13 mouse cellular contexts compared by ENCODE assay signal in genomic region chr19:16067314-16067713, GRCm38 (mm10).
"Had no signal": no experiment of that assay in that cellular context is flagged by ENCODE, and none has a peak within 500 bp of the region (broad histone marks: within the 10 kb centered on the region; RNA-seq: fewer than 3 reads in every experiment).

No protein-coding gene starts in this region.

- ATAC-seq: hindbrain, postnatal 0 days; intestine, embryonic 16.5 days had no signal

- DNase-seq: gastrocnemius, adult 2 months; gastrocnemius, postnatal 10 days; gastrocnemius, postnatal 25 days; heart, postnatal 10 days; heart, postnatal 4 days; kidney, adult 11 months; kidney, adult 2 months; kidney, adult 9 months; kidney, postnatal 14 days; kidney, postnatal 36 days; liver had no signal
